Mouse (Mus musculus) small intestine, adult 2 months (tissue): ENCODE measurements around the gene Dvl2.

Experiments
- CTCF ChIP-seq: fragments of 200-500 bp; IDR thresholded peaks from 2 replicates; pipeline ENCODE4 v1.5.1; 2012; ENCODE audit warnings: low read depth, mild to moderate bottlenecking, control low read depth, inconsistent platforms, low read length, moderate library complexity, mixed read lengths; ENCODE audit not compliant: insufficient replicate concordance, insufficient read length; ENCODE audit errors: extremely low read depth
- POLR2A ChIP-seq: fragments of 200-500 bp; IDR thresholded peaks from 2 replicates; pipeline ENCODE4 v1.6.1; 2012; ENCODE audit warnings: low read depth, mild to moderate bottlenecking, control low read depth, inconsistent platforms, low read length, moderate library complexity

DNA sequence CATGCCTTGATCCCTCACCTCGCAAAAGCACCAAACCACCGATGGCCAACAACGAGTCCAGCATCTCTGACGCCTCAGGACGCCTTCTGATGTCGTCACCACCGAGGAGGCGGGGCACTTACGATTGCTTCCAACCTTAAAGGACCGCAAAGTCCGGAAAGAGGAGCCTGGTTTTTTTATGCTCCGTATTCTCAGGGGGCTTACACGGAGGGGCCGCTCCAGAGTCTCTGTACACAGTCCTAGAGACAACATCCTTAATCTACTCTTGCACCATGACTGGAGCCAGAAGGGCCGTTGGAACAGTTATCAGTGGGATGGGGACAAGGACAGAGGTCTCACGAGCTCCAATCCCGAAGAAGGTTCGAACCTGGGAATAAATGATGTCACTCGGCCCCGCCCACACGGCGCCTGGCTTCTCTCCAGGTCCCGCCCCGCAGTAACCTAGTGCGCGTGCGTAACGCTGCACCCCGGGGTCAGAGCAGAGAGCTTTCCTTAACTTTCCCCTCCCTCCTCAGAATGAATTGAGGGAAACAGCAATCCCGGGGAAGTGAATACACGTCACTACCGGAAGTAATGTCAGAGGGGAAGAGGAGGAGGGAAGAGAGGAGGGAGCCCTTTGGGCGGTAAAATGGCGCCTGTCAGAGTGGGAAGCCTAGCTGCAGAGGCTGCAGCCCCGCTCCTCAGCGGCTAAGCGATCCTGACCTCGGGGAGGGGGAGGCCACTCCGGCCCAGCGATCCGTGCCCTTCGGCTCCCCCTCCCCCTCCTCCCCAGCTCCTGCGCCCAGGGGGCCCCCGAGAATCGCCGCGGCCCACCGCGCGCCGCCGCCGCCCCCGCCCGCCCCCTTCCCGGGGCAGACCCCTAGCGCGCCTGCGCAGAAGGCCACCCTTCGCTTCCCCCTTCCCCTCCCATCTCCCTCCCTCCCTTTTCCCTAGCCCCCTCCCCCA lies 19.9 kb upstream of the Dvl2 start:
- no peak for TF ChIP-seq CTCF
- peak; percentile 97 for TF ChIP-seq POLR2A
